Mouse (Mus musculus): Measurements from ENCODE around the gene Col23a1. TPM values are rescaled to one million over a fixed set of nuclear protein-coding genes. Genes with fewer than 3 reads are reported as not detected.

Col23a1 gene
- total RNA-seq, 2 experiments from 2014 or later = 2.0 to 7.4 TPM

- no peak for DNase-seq (ENCODE audit: low spot score in 2 of 2)
Measured at GRCm38 (mm10) chr11:51429428-51430179, 139.9 kb downstream of the Col23a1 start.

GRCm38 (mm10) chr11:51430180-51430578 lies 140.5 kb downstream of the Col23a1 start:
- DNase-seq (ENCODE audit: low spot score in 2 of 2) = no peak

- DNase-seq (ENCODE audit: low spot score in 2 of 2) = peak in 1 of 2 experiments; percentile 18
Measured at GRCm38 (mm10) chr11:51431287-51431686, 141.6 kb downstream of the Col23a1 start.

- DNase-seq (ENCODE audit: low spot score in 2 of 2) = no peak
Measured at GRCm38 (mm10) chr11:51431968-51432367, 142.2 kb downstream of the Col23a1 start.

GRCm38 (mm10) chr11:51442006-51442405 lies 152.3 kb downstream of the Col23a1 start:
- DNase-seq (ENCODE audit: low spot score in 2 of 2) = no peak

- DNase-seq (ENCODE audit: low spot score in 2 of 2) = no peak
Measured at GRCm38 (mm10) chr11:51442599-51442998, 152.9 kb downstream of the Col23a1 start.

GRCm38 (mm10) chr11:51443818-51444217 lies 154.1 kb downstream of the Col23a1 start:
- DNase-seq (ENCODE audit: low spot score in 2 of 2) = no peak

- DNase-seq (ENCODE audit: low spot score in 2 of 2) = no peak
Measured at GRCm38 (mm10) chr11:51444649-51445048, 154.9 kb downstream of the Col23a1 start.

GRCm38 (mm10) chr11:51446711-51447425 lies 157.1 kb downstream of the Col23a1 start:
- peak; percentile 52 to 65 for DNase-seq (ENCODE audit: low spot score in 2 of 2)

- no peak for DNase-seq (ENCODE audit: low spot score in 2 of 2)
Measured at GRCm38 (mm10) chr11:51448256-51448655, 158.5 kb downstream of the Col23a1 start.

GRCm38 (mm10) chr11:51448680-51449079 lies 159.0 kb downstream of the Col23a1 start:
- DNase-seq (ENCODE audit: low spot score in 2 of 2) = no peak

GRCm38 (mm10) chr11:51449881-51450280 lies 160.2 kb downstream of the Col23a1 start:
- DNase-seq (ENCODE audit: low spot score in 2 of 2) = no peak

GRCm38 (mm10) chr11:51451281-51451680 lies 161.6 kb downstream of the Col23a1 start:
- DNase-seq (ENCODE audit: low spot score in 2 of 2) = no peak

GRCm38 (mm10) chr11:51451925-51452324 lies 162.2 kb downstream of the Col23a1 start:
- no peak for DNase-seq (ENCODE audit: low spot score in 2 of 2)

- DNase-seq (ENCODE audit: low spot score in 2 of 2) = no peak
Measured at GRCm38 (mm10) chr11:51453742-51454141, 164.0 kb downstream of the Col23a1 start.

GRCm38 (mm10) chr11:51455501-51455900 lies 165.8 kb downstream of the Col23a1 start:
- DNase-seq (ENCODE audit: low spot score in 2 of 2) = no peak

GRCm38 (mm10) chr11:51457624-51458023 lies 167.9 kb downstream of the Col23a1 start:
- DNase-seq (ENCODE audit: low spot score in 2 of 2) = no peak

- DNase-seq (ENCODE audit: low spot score in 2 of 2) = no peak
Measured at GRCm38 (mm10) chr11:51458649-51459048, 168.9 kb downstream of the Col23a1 start.

GRCm38 (mm10) chr11:51459569-51460043 lies 169.9 kb downstream of the Col23a1 start:
- no peak for DNase-seq (ENCODE audit: low spot score in 2 of 2)

GRCm38 (mm10) chr11:51468737-51469136 lies 179.0 kb downstream of the Col23a1 start:
- DNase-seq (ENCODE audit: low spot score in 2 of 2) = no peak

GRCm38 (mm10) chr11:51469341-51469831 lies 179.7 kb downstream of the Col23a1 start:
- no peak for DNase-seq (ENCODE audit: low spot score in 2 of 2)
